Mouse (Mus musculus) right cerebral cortex, postnatal 25 days (tissue): Measurements from ENCODE around the gene Cnst.

ENCODE experiments used
- DNase-seq: peaks from one replicate; pipeline ENCODE4 v3.0.0; 2022

Cnst gene

DNA sequence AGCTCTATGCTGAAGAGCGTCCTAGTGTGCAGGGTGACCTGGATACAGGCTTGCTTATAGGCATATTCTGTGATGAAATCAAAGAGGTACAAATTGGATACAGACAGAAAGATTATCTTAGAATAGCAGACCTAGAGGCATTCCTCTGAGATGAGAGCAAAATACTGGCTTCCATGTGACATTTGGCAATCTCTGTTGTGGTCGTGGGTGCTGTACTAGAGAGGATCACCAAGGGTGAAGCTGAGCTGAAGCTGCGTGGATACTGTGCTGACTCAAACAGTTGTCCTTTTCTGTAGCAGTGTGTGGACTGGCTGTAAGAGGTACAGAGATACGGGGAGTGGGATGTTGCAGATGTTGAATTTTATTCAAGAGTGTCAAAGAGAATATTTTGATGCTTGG lies 7.8 kb downstream of the Cnst start:
- DNase-seq, result no peak

GRCm38 (mm10) chr1:179556921-179557320 lies 10.8 kb downstream of the Cnst start:
- DNase-seq, result no peak

DNA sequence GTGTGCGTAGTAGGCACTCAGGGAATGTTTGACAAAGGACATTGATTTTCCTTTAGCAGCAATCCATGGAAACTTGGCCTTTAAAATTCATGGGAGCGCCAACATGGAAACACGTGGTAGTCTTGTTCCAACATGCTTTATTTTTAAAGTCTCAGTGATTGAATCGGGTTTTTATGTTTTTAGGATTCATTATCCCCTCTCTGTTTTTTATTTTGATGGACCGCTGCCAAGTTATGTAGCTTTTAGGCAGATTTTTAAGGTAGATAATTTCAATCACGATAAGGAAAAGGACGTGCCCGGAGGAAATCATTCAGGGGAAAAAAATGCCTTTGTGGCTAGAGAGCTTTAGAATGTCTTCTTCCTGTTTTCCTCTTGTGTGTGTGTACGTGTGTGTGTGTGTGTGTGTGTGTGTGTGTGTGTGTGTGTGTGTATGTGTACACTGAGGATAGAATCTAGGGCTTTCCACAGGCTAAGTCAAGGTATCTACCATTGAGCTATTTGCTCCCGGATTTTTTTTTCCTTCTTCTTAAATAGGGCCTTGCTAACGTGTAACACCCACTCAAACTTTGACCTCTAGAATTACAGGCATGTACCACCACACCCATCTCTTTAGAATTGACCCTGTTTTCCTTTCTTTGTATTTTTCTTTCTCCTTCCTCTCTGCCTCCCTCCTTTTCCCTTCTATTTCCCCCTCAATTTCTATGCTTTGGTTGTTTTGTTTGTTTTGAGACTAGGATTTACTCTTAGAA lies 13.4 kb downstream of the Cnst start:
- no peak for DNase-seq

GRCm38 (mm10) chr1:179560845-179561430 lies 14.8 kb downstream of the Cnst start:
- no peak for DNase-seq

DNA sequence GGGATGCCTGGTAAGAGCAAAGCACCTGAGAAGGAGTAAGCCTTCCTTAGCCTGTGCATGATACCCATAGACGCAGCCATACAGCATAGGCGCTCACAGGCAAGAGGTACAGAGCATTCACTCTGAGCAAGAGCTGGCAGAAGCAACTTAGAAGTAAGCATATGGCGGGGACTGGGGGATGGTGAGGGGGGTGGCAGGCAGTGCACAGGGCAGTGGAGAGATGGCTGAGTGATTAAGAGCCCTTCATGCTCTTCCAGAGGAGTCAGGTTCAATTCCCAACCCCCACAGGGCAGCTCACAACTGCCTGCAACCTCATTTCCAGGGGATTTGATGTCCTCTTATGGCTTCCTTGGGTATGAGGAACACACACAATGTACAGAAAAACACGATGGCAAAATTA lies 17.0 kb downstream of the Cnst start:
- DNase-seq, result no peak

- no peak for DNase-seq
These were observed 17.8 kb downstream of the Cnst start for GRCm38 (mm10) chr1:179563926-179564325.

DNA sequence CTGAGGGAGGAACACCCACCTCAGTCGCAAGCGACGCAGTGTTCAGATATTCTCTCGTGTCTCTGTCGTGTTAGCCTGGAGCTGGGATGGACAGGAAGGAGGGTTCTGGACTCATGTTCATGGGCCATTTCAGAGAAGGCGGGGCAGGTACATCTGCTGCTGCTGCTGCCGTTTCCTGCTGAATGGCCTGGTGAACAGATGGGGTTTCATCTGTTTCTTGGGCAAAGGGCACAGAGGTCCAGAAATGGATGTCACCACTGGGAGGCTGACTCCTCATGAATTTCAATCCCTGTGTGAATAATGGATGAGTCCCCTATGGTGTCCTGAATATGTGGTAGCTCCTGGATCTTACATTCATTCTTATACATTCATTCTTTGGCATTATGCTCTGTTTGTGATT lies 21.4 kb downstream of the Cnst start:
- DNase-seq, result no peak

- DNase-seq, result no peak
These were observed 22.7 kb downstream of the Cnst start for GRCm38 (mm10) chr1:179568690-179569398.

DNA sequence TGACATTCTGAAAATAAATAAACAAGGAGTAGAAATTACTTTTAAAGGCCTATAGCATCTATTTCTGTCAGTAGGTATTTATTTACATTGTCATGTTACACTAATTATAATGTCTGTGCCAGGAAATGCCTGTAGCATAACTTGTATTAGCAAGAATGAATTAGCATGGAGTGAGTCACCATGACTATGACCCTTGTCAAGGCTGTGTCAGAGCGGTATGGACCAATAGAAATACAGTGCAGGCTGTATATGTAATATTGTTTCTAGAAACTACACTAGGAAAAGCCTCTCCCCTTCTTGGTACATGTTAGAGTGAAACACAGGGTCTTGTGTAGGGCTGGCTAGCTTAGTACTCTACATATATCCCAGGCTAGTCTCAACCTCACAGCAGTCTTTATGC lies 24.3 kb downstream of the Cnst start:
- DNase-seq, result no peak

GRCm38 (mm10) chr1:179571686-179572085 lies 25.5 kb downstream of the Cnst start:
- no peak for DNase-seq

DNA sequence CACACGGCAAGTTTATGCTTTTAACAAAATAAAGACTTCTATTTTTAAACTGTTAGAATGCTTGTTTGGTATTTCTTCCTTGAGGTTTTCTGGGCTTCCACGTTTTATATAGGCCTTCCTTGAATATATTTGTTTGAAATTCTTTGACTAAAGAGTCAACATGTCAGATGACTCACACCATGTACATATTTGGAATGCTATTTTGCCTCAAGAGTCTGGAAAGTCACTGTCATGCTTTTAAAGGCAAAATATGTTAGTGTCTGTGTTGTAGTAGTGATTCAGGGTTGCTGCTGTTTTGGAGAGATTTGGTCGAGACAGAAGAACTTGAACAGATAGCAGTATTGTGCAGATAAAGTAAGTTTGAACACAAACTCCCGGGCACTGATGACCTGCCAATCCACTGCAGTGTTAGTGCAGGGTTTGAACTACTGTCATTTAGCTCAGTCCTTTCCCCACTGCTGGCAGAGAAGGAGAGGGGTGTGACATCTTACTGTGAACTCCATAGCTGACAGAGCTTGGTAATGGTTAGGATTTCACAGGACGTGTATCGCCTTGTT lies 27.6 kb downstream of the Cnst start:
- DNase-seq, result no peak

- DNase-seq, result no peak
These were observed 32.5 kb downstream of the Cnst start for GRCm38 (mm10) chr1:179578625-179579024.

- DNase-seq, result no peak
These were observed 34.0 kb downstream of the Cnst start for GRCm38 (mm10) chr1:179580200-179580599.

- DNase-seq, result no peak
These were observed 35.3 kb downstream of the Cnst start for GRCm38 (mm10) chr1:179581422-179581821.

DNA sequence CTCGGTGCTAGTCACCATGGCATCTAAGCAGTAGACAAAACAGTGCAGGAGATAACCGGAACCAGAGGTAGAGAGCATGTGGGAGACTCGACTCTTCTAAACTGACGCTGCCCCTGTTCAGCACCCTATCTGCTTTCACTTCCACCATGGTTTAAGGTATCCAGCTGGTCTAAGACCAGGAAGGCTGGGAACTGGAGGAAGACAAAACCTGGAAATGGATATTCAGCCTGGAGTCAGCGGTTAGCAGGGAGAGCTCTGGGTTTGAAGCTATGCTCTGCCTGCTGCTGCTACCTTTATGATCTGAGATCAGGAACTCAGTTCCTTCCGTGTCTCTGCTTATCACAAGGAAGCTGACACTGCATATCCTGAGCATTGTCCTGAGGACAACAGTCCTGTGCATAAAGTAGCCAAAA lies 35.9 kb downstream of the Cnst start:
- no peak for DNase-seq

DNA sequence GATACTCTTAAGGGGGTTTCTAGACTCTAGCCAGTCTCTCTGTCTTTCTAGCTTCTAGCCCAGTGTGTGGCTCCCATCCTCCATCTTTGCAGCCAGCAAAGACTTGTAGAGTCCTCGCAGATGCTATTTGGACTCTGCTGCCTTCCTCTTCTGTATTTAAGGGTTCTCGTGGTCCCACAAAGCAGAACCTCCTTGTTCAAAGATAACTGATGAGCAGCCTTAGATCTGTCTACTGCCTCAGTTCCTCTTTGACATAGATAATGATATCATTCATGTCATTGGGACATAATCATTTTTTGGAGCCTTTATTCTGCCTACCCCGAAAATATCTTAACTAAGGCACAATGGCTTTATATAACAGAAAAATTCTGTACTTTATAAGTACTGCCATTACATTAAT lies 36.9 kb downstream of the Cnst start:
- no peak for DNase-seq

GRCm38 (mm10) chr1:179584220-179584619 lies 38.0 kb downstream of the Cnst start:
- no peak for DNase-seq

DNA sequence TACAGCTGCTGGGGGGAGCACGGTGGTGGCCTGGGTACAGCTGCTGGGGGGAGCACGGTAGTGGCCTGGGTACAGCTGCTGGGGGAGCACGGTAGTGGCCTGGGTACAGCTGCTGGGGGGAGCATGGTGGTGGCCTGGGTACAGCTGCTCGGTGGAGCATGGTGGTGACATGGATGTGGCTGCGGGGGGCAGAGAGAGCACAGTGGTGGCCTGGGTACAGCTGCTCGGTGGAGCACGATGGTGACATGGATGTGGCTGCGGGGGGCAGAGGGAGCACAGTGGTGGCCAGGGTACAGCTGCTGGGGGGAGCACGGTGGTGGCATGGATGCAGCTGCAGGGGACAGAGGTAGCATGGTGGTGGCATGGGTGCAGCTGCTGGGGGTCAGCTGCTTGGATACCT lies 39.5 kb downstream of the Cnst start:
- no peak for DNase-seq

DNA sequence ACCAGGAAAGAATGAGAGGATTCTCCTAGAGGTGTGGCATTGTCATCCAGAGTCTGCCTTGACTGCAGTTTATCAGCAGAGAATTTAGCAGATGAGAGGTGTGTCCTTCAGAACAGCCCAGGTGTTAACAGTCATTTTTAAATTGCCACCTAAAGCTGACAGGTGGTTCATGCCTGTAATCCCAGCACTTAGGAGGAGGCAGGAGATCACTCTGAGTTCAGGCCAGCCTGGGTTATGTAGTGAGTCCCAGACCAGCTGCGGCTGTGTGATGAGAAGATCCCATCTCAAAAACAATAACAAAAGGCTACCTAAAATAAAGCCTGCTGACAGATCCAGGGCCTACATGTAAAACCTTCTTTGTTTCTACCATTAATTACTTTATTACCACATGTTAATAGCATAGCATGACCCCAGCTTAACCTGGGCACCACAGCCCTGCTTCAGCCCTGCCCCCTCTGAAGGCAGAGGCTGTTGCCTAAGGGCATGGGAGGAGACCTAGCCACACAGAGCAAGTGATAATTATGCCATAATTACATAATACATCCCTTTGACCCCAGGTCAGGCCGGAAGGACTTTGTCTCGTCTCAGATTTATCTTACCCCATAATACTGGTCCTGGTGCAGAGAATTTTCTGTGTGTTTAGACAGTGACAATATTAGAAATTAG lies 40.4 kb downstream of the Cnst start:
- no peak for DNase-seq

DNA sequence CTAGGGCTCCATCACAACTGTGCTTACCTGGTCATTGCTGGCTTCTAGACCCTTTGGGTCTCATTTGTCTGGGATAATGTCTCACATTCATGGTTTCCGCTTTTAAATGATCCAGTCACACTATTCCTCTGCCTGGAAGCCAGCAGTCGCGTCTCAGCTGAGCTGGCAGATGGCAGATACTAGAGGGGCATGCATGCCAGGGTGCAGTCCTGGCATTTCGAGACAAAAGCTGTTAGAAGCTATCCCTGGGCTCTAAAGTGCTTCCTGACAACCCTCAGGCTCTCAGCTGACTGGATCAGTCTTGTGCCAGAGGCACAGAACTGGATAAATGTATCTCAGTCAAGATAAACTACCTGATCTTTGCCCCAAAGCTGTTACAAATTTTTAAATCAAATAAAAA lies 42.1 kb downstream of the Cnst start:
- peak; percentile 37 for DNase-seq

DNA sequence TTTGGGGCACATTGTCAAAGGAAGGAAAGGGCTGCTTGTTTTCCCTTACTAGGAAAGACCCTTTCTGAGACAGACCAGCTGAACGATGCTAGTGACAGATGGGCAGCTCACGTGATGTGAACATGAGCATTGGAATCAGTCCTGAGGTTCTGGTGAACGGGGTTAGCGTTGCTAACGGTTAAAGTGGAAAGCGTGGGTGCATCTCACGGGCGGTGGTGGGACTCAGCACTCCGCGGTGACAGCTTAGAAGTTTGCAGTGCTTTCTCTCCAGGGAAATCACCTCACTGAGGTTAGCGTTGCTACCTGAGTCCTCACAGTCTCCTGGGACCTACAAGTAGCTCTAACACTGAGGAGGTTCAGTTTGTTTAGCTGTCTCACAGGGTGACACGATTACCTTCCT lies 45.5 kb downstream of the Cnst start:
- DNase-seq, result peak; percentile 44

GRCm38 (mm10) chr1:179592143-179592542 lies 46.0 kb downstream of the Cnst start:
- no peak for DNase-seq

DNA sequence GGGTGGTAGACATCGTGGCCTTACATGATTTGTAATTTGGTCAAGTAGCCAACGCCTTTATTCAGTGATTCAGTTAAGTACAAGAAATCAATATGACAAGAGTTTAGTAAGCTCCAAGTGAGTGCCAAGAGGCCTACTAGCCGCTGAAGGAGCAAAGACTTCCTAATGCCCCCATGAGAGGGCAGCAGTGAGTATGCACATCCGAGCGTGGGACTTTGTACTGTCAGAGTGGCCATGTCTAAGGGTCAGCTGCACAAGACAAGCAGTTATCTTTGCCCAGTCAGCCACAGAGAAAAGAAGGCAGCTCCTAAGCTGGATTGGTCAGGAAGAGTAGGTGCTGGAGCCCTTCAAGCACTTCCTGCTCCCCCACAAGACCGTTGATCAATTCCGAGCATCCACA lies 46.8 kb downstream of the Cnst start:
- no peak for DNase-seq
